Mouse (Mus musculus): ENCODE data around the gene Reck.

GRCm38 (mm10) chr4:43964326-43964833 lies 89.0 kb downstream of the Reck start:
- TF ChIP-seq CTCF (IDR thresholded peaks at IDR 0.05; ENCODE audit: insufficient read depth, low read length) (no peak), POLR2A (IDR thresholded peaks at IDR 0.05; ENCODE audit: borderline replicate concordance, extremely low read depth, low read depth, low read length) (no peak)

Data from lung, adult 2 months (tissue).